Mouse (Mus musculus) small intestine, adult 2 months (tissue): ENCODE measurements around the gene Ier5l. TPM values are rescaled to one million over a fixed set of nuclear protein-coding genes. Genes with fewer than 3 reads are reported as not detected.

Experiments used
- H3K27ac ChIP-seq: fragments of 200-500 bp; 2 replicates; pipeline ENCODE4 v1.5.1; 2012; ENCODE audit warnings: low read depth, low read length, control low read depth, inconsistent platforms; ENCODE audit not compliant: insufficient read depth
- H3K27me3 ChIP-seq: fragments of 200-500 bp; 2 replicates; pipeline ENCODE4 v1.6.1; 2012; ENCODE audit warnings: mild to moderate bottlenecking, moderate library complexity, low read length, inconsistent platforms; ENCODE audit not compliant: control insufficient read depth, insufficient read depth
- H3K36me3 ChIP-seq: fragments of 200-500 bp; 2 replicates; pipeline ENCODE4 v1.6.1; 2012; ENCODE audit warnings: mild to moderate bottlenecking, low read length, control low read depth, inconsistent platforms; ENCODE audit not compliant: control insufficient read depth, insufficient read depth
- H3K4me1 ChIP-seq: fragments of 200-500 bp; 2 replicates; pipeline ENCODE4 v1.6.1; 2012; ENCODE audit warnings: low read length, inconsistent platforms, mixed read lengths; ENCODE audit not compliant: control insufficient read depth, insufficient read depth, insufficient read length
- H3K4me3 ChIP-seq: fragments of 200-500 bp; 2 replicates; pipeline ENCODE4 v1.5.1; 2012; ENCODE audit warnings: low read depth, mild to moderate bottlenecking, control low read depth, inconsistent platforms, low read length, moderate library complexity
- CTCF ChIP-seq: fragments of 200-500 bp; IDR thresholded peaks from 2 replicates; pipeline ENCODE4 v1.5.1; 2012; ENCODE audit warnings: low read depth, mild to moderate bottlenecking, control low read depth, inconsistent platforms, low read length, moderate library complexity, mixed read lengths; ENCODE audit not compliant: insufficient replicate concordance, insufficient read length; ENCODE audit errors: extremely low read depth
- POLR2A ChIP-seq: fragments of 200-500 bp; IDR thresholded peaks from 2 replicates; pipeline ENCODE4 v1.6.1; 2012; ENCODE audit warnings: low read depth, mild to moderate bottlenecking, control low read depth, inconsistent platforms, low read length, moderate library complexity
- WGBS: fragments of 180-500 bp; shearing (Covaris S2); methylation state at CpG from one replicate; pipeline ENCODE4 v1.1.7; 2018; 5-methylcytosine and 5-hydroxymethylcytosine counted together
- polyA plus RNA-seq: library from polyadenylated mRNA; depleted of rRNA; stranded (reverse); fragments of >200 nt; gene quantifications from 2 replicates; pipeline ENCODE4 v1.2.3, GENCODE M21; 2012

The Ier5l gene
- polyA plus RNA-seq, 1 experiment = 13.4 TPM

DNA sequence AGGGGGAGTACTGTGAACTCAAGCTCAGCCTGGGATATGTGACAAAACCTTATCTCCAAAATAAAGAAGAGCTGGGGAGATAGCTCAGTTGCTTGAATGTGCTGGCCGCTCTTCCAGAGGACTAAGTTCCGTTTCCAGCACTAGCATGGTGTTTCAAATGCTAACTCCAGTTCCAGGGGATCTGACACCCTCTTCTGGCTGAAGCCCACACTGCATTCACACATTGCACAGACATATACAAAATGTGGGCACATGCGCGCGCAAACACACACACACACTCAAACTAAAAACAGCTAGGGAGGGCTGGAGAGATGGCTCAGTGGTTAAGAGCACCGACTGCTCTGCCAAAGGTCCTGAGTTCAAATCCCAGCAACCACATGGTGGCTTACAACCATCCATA, 14.8 kb downstream of the Ier5l start:
- peaks cover 7% of the 10 kb centered on the region; the same call in 1 of the 2 replicates for H3K4me1 ChIP-seq
- H3K4me3 ChIP-seq = no peak overlapping the region
- TF ChIP-seq CTCF (no peak), POLR2A (no peak)
- H3K36me3 ChIP-seq = no peaks in the 10 kb centered on the region
- no peaks in the 10 kb centered on the region for H3K27me3 ChIP-seq
- H3K27ac ChIP-seq = no peak overlapping the region
- whole genome bisulfite sequencing = 93% methylated on average over 6 of the region's 6 CpGs

DNA sequence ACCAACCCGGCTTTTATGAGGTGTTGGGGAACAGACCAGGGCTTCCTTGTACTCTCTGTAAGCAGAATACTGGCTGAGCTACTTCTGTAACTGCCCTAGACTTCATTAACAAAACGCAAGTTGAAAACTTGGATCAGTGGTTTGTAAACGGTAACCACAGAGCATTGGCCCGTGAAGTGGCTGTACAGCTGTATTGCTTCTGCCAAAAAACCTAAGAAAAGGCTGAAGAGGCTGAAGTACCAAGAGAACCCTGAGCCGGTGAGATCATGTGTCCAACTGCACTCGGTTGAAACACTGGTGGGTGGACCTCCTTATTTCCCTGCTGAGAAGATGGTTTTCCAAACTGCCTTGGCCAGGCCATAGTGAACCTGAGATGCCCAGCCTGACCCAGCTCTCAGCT, 15.7 kb downstream of the Ier5l start:
- H3K27ac ChIP-seq = no peak overlapping the region; the same call in 1 of the 2 replicates
- WGBS = 66% methylated on average over 6 of the region's 6 CpGs

DNA sequence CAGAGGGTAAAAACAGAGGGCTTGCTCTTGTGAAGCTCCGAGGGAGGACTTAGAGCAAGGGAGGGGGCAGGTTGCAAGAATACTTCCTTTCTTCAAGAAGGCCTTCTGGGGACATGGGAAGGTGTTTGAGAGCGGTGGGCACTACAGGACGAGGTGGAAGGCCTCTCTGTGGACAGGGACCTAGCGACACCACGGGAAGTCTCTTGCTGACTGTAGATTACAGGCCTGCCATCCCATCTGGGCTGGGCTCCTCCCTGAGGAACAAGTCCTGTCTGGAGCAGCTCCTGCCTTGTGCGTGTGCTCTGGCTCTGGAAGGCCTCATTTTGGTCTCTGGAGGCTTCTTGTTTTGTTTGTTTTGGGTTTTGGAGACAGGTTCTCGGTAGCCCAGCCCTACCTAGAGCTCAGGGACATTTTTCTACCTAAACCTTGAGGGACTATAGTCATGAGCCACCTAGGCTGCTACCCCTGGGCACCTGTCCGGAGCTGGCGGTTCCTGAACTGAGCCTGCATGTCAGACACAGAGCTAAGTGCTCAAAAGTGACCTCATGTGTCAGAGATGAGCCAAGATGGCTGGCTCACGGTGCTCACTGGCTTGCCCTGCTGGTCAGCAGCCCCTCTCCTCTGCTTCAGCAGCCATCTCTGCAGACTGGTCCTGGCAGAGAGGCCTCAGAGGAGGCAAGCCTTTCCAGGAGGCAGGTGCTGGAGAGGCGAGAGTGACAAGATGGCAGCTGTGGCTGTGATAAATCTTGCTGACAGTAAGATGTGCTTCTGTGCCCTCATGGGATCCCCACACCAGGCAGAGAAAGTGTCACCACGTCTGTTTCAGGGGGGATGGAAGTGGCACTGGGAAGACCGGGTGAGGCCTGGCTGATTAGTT, 17.7 kb downstream of the Ier5l start:
- no peak overlapping the region for H3K27ac ChIP-seq

More for the DNA sequence above, 15.7 kb downstream of the Ier5l start:
- TF ChIP-seq CTCF (no peak), POLR2A (no peak)
- Histone ChIP-seq H3K4me1 (peaks cover 4% of the 10 kb centered on the region; the same call in 1 of the 2 replicates), H3K27me3 (no peaks in the 10 kb centered on the region), H3K4me3 (no peak overlapping the region), H3K36me3 (no peaks in the 10 kb centered on the region)

DNA sequence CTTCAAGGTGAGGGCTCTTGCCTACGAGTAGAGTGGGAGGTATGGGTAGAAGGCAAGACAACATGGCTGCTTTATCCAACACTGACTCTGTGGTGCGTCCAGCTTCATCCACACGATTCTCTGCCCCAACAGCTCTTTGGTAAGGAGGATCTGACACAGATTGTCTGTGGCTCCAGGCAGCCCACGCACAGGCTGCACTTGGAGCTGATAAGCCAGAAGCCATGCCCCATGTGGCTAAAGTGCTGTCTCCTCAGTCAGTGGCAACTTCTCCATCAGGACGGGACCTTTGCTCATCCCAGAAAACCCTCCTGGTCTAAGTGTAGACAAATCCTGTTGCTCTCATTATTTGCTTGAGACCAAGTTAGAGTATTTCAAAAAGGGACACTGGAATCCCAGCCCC, 19.4 kb downstream of the Ier5l start:
- Histone ChIP-seq H3K4me3 (no peak overlapping the region), H3K27ac (no peak overlapping the region), H3K4me1 (no peaks in the 10 kb centered on the region), H3K36me3 (no peaks in the 10 kb centered on the region), H3K27me3 (no peaks in the 10 kb centered on the region)
- WGBS = 75% methylated on average over 5 of the region's 5 CpGs
- TF ChIP-seq POLR2A (no peak), CTCF (no peak)

More for the DNA sequence above, 17.7 kb downstream of the Ier5l start:
- 80% methylated on average over 13 of the region's 13 CpGs for WGBS
- TF ChIP-seq CTCF (no peak), POLR2A (no peak)
- no peaks in the 10 kb centered on the region for H3K36me3 ChIP-seq
- no peaks in the 10 kb centered on the region for H3K4me1 ChIP-seq
- H3K4me3 ChIP-seq = no peak overlapping the region
- no peaks in the 10 kb centered on the region for H3K27me3 ChIP-seq

DNA sequence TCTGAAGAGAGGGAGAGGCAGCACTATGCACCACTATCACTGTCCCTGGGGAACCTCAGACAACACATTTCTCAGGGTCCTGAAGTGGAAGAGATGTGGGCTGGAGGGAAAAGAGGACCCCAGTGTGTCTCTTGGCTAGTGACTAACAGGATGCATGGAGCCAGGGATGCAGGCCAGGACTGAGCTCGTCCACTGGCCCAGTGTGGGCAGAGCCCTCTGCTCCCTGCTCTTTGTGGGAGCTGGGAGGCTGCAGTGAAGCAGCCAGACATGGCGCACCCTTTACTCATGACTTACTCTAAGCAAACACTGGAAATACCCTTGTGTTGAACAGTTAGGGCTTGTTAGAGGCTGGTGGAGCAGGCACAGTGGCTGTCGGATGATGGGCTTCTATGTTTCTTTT, 20.4 kb downstream of the Ier5l start:
- Histone ChIP-seq H3K4me1 (no peaks in the 10 kb centered on the region), H3K4me3 (no peak overlapping the region), H3K27ac (no peak overlapping the region), H3K27me3 (no peaks in the 10 kb centered on the region), H3K36me3 (no peaks in the 10 kb centered on the region)
- WGBS = 88% methylated on average over 3 of the region's 3 CpGs
- TF ChIP-seq CTCF (no peak), POLR2A (no peak)

DNA sequence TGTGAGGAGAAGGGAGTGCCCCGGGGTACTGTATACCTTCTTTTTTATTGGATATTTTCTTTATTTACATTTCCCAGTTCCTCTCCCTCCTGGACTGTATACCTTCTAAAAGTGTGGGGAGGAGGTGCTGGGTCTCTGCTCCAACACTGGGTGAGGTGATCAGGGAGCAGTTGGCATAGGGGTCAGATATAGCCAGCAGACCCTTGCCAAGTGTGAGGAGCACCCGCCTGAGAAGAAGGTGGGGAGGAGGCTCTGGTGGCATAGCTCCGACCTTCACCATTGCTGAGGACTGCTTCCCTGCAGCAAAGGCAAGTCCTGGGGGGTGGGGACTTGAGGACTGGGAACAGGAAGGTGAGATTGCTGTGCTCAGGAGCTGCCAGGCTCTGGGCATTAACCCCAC, 22.5 kb downstream of the Ier5l start:
- Histone ChIP-seq H3K27ac (no peak overlapping the region), H3K27me3 (no peaks in the 10 kb centered on the region), H3K4me3 (no peak overlapping the region), H3K36me3 (peaks cover 6% of the 10 kb centered on the region; the same call in 1 of the 2 replicates), H3K4me1 (no peaks in the 10 kb centered on the region)
- TF ChIP-seq CTCF (no peak), POLR2A (no peak)
- 72% methylated on average over 3 of the region's 3 CpGs for WGBS

DNA sequence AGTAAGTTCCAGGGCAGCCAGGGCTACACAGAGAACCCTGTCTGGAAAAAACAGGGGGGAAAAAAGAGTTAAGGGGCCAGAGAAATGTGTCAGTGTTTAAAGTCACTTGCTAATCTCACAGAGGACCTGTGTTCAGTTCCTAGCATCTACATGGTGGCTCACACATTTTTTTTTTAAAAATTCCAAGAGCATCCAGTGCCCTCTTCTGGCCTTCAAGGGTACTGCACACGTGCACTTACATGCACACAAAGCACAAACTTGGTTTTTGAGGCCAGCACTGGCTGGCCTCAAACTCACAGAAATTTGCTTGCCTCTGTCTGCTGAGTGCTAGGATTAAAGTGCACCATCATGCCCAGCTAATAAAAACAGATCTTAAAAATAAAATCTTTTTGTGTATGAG, 23.5 kb downstream of the Ier5l start:
- Histone ChIP-seq H3K4me1 (0 out of 2 replicates have a peak, but pooled peaks cover under 1% of the 10 kb centered on the region), H3K4me3 (no peak overlapping the region), H3K27ac (no peak overlapping the region), H3K27me3 (no peaks in the 10 kb centered on the region), H3K36me3 (peaks cover 9% of the 10 kb centered on the region; the same call in 1 of the 2 replicates)
- WGBS = 84% methylated on average over 1 of the region's 1 CpGs
- no peak for TF ChIP-seq POLR2A
- peak; percentile 45; the same call in 1 of the 2 replicates for TF ChIP-seq CTCF
